Mouse (Mus musculus): ENCODE data around the gene 3110040M04Rik. TPM values are rescaled to one million over a fixed set of nuclear protein-coding genes. Genes with fewer than 3 reads are reported as not detected.

The 3110040M04Rik gene
- polyA plus RNA-seq, 1 experiment from 2014 or later, result 0.30 TPM

- Histone ChIP-seq H3K9me3 (ENCODE audit: control insufficient read depth, low read length) (no peaks in the 10 kb centered on the region), H3K4me1 (replicated peaks; ENCODE audit: control insufficient read depth, insufficient read depth, low read length) (no peaks in the 10 kb centered on the region), H3K9ac (ENCODE audit: low read length) (no peak overlapping the region), H3K4me3 (ENCODE audit: low read depth, low read length) (no peak overlapping the region), H3K27me3 (replicated peaks; ENCODE audit: control insufficient read depth, insufficient read depth, low read length) (no peaks in the 10 kb centered on the region), H3K27ac (ENCODE audit: low read depth) (no peak overlapping the region), H3K36me3 (ENCODE audit: control insufficient read depth, insufficient read depth, low read length) (no peaks in the 10 kb centered on the region), H3K4me2 (ENCODE audit: low read length) (no peak overlapping the region)
- ATAC-seq (replicated peaks; ENCODE audit: low FRiP score, low TSS enrichment, low read depth) (no peak), DNase-seq (ENCODE audit: low spot score) (no peak)
- 86% methylated on average over 10 of the region's 10 CpGs for WGBS
Observed at GRCm38 (mm10) chr1:151222561-151223267, 18.8 kb downstream of the 3110040M04Rik start.

GRCm38 (mm10) chr1:151223377-151223776, 19.5 kb downstream of the 3110040M04Rik start:
- no peak overlapping the region for H3K4me3 ChIP-seq (ENCODE audit: low read depth, low read length)
- H3K27ac ChIP-seq (ENCODE audit: low read depth), result no peak overlapping the region
- H3K4me1 ChIP-seq (replicated peaks; ENCODE audit: control insufficient read depth, insufficient read depth, low read length), result no peaks in the 10 kb centered on the region
- DNase-seq (ENCODE audit: low spot score) (no peak), ATAC-seq (replicated peaks; ENCODE audit: low FRiP score, low TSS enrichment, low read depth) (no peak)
- H3K9me3 ChIP-seq (ENCODE audit: control insufficient read depth, low read length), result no peaks in the 10 kb centered on the region
- WGBS, result 71% methylated on average over 1 of the region's 1 CpGs
- H3K4me2 ChIP-seq (ENCODE audit: low read length), result no peak overlapping the region
- H3K27me3 ChIP-seq (replicated peaks; ENCODE audit: control insufficient read depth, insufficient read depth, low read length), result no peaks in the 10 kb centered on the region
- no peak overlapping the region for H3K9ac ChIP-seq (ENCODE audit: low read length)
- no peaks in the 10 kb centered on the region for H3K36me3 ChIP-seq (ENCODE audit: control insufficient read depth, insufficient read depth, low read length)

GRCm38 (mm10) chr1:151224536-151224935, 20.6 kb downstream of the 3110040M04Rik start:
- no peak overlapping the region for H3K4me2 ChIP-seq (ENCODE audit: low read length)
- 77% methylated on average over 1 of the region's 1 CpGs for WGBS
- no peaks in the 10 kb centered on the region for H3K4me1 ChIP-seq (replicated peaks; ENCODE audit: control insufficient read depth, insufficient read depth, low read length)
- no peak overlapping the region for H3K4me3 ChIP-seq (ENCODE audit: low read depth, low read length)
- no peak overlapping the region for H3K27ac ChIP-seq (ENCODE audit: low read depth)
- H3K9me3 ChIP-seq (ENCODE audit: control insufficient read depth, low read length), result no peaks in the 10 kb centered on the region
- no peaks in the 10 kb centered on the region for H3K36me3 ChIP-seq (ENCODE audit: control insufficient read depth, insufficient read depth, low read length)
- H3K27me3 ChIP-seq (replicated peaks; ENCODE audit: control insufficient read depth, insufficient read depth, low read length), result no peaks in the 10 kb centered on the region
- DNase-seq (ENCODE audit: low spot score) (no peak), ATAC-seq (replicated peaks; ENCODE audit: low FRiP score, low TSS enrichment, low read depth) (no peak)
- H3K9ac ChIP-seq (ENCODE audit: low read length), result no peak overlapping the region

- H3K27ac ChIP-seq (ENCODE audit: low read depth), result no peak overlapping the region
- no peak overlapping the region for H3K4me3 ChIP-seq (ENCODE audit: low read depth, low read length)
- ATAC-seq (replicated peaks; ENCODE audit: low FRiP score, low TSS enrichment, low read depth), result no peak
- H3K4me1 ChIP-seq (replicated peaks; ENCODE audit: control insufficient read depth, insufficient read depth, low read length), result no peaks in the 10 kb centered on the region
- H3K27me3 ChIP-seq (replicated peaks; ENCODE audit: control insufficient read depth, insufficient read depth, low read length), result no peaks in the 10 kb centered on the region
- DNase-seq (ENCODE audit: low spot score), result no peak
- no peaks in the 10 kb centered on the region for H3K36me3 ChIP-seq (ENCODE audit: control insufficient read depth, insufficient read depth, low read length)
- no peaks in the 10 kb centered on the region for H3K9me3 ChIP-seq (ENCODE audit: control insufficient read depth, low read length)
- no peak overlapping the region for H3K4me2 ChIP-seq (ENCODE audit: low read length)
- WGBS, result 68% methylated on average over 8 of the region's 8 CpGs
- no peak overlapping the region for H3K9ac ChIP-seq (ENCODE audit: low read length)
Observed at GRCm38 (mm10) chr1:151227506-151227905, 23.6 kb downstream of the 3110040M04Rik start.

GRCm38 (mm10) chr1:151228320-151228989, 24.5 kb downstream of the 3110040M04Rik start:
- Histone ChIP-seq H3K4me3 (ENCODE audit: low read depth, low read length) (no peak overlapping the region), H3K4me1 (replicated peaks; ENCODE audit: control insufficient read depth, insufficient read depth, low read length) (no peaks in the 10 kb centered on the region), H3K27me3 (replicated peaks; ENCODE audit: control insufficient read depth, insufficient read depth, low read length) (no peaks in the 10 kb centered on the region), H3K36me3 (ENCODE audit: control insufficient read depth, insufficient read depth, low read length) (no peaks in the 10 kb centered on the region), H3K9me3 (ENCODE audit: control insufficient read depth, low read length) (no peaks in the 10 kb centered on the region), H3K4me2 (ENCODE audit: low read length) (no peak overlapping the region), H3K27ac (ENCODE audit: low read depth) (no peak overlapping the region), H3K9ac (ENCODE audit: low read length) (no peak overlapping the region)
- ATAC-seq (replicated peaks; ENCODE audit: low FRiP score, low TSS enrichment, low read depth), result no peak
- no peak for DNase-seq (ENCODE audit: low spot score)
- 66% methylated on average over 1 of the region's 1 CpGs for WGBS

GRCm38 (mm10) chr1:151232346-151232745, 28.4 kb downstream of the 3110040M04Rik start:
- Histone ChIP-seq H3K27ac (ENCODE audit: low read depth) (no peak overlapping the region), H3K4me1 (replicated peaks; ENCODE audit: control insufficient read depth, insufficient read depth, low read length) (no peaks in the 10 kb centered on the region), H3K9ac (ENCODE audit: low read length) (no peak overlapping the region), H3K9me3 (ENCODE audit: control insufficient read depth, low read length) (no peaks in the 10 kb centered on the region), H3K4me2 (ENCODE audit: low read length) (no peak overlapping the region), H3K4me3 (ENCODE audit: low read depth, low read length) (no peak overlapping the region), H3K27me3 (replicated peaks; ENCODE audit: control insufficient read depth, insufficient read depth, low read length) (no peaks in the 10 kb centered on the region), H3K36me3 (ENCODE audit: control insufficient read depth, insufficient read depth, low read length) (no peaks in the 10 kb centered on the region)
- WGBS, result 83% methylated on average over 3 of the region's 3 CpGs
- no peak for ATAC-seq (replicated peaks; ENCODE audit: low FRiP score, low TSS enrichment, low read depth)
- DNase-seq (ENCODE audit: low spot score), result no peak

GRCm38 (mm10) chr1:151233756-151234155, 29.8 kb downstream of the 3110040M04Rik start:
- no peak overlapping the region for H3K4me3 ChIP-seq (ENCODE audit: low read depth, low read length)
- ATAC-seq (replicated peaks; ENCODE audit: low FRiP score, low TSS enrichment, low read depth), result no peak
- no peak for DNase-seq (ENCODE audit: low spot score)
- H3K4me2 ChIP-seq (ENCODE audit: low read length), result no peak overlapping the region
- no peak overlapping the region for H3K9ac ChIP-seq (ENCODE audit: low read length)
- no peaks in the 10 kb centered on the region for H3K36me3 ChIP-seq (ENCODE audit: control insufficient read depth, insufficient read depth, low read length)
- no peaks in the 10 kb centered on the region for H3K4me1 ChIP-seq (replicated peaks; ENCODE audit: control insufficient read depth, insufficient read depth, low read length)
- no peaks in the 10 kb centered on the region for H3K9me3 ChIP-seq (ENCODE audit: control insufficient read depth, low read length)
- WGBS, result 73% methylated on average over 3 of the region's 3 CpGs
- no peaks in the 10 kb centered on the region for H3K27me3 ChIP-seq (replicated peaks; ENCODE audit: control insufficient read depth, insufficient read depth, low read length)
- H3K27ac ChIP-seq (ENCODE audit: low read depth), result no peak overlapping the region

- no peaks in the 10 kb centered on the region for H3K36me3 ChIP-seq (ENCODE audit: control insufficient read depth, insufficient read depth, low read length)
- DNase-seq (ENCODE audit: low spot score) (no peak), ATAC-seq (replicated peaks; ENCODE audit: low FRiP score, low TSS enrichment, low read depth) (no peak)
- 58% methylated on average over 2 of the region's 2 CpGs for WGBS
- no peaks in the 10 kb centered on the region for H3K27me3 ChIP-seq (replicated peaks; ENCODE audit: control insufficient read depth, insufficient read depth, low read length)
- H3K4me2 ChIP-seq (ENCODE audit: low read length), result no peak overlapping the region
- no peaks in the 10 kb centered on the region for H3K4me1 ChIP-seq (replicated peaks; ENCODE audit: control insufficient read depth, insufficient read depth, low read length)
- 0 out of 2 replicates have a peak, but pooled peaks cover 4% of the 10 kb centered on the region for H3K9me3 ChIP-seq (ENCODE audit: control insufficient read depth, low read length)
- no peak overlapping the region for H3K9ac ChIP-seq (ENCODE audit: low read length)
- no peak overlapping the region for H3K27ac ChIP-seq (ENCODE audit: low read depth)
- no peak overlapping the region for H3K4me3 ChIP-seq (ENCODE audit: low read depth, low read length)
Observed at GRCm38 (mm10) chr1:151235574-151235973, 31.7 kb downstream of the 3110040M04Rik start.
